Mouse (Mus musculus) gastrocnemius, adult 2 months (tissue): ENCODE results near the gene Alkbh4. TPM values are rescaled to one million over a fixed set of nuclear protein-coding genes. Genes with fewer than 3 reads are reported as not detected.
A peak's percentile ranks its signal among the peaks of the same experiment; 100 is the strongest.
"Not testable (repeated sequence)": the region's sequence is repeated elsewhere in the genome, so short reads cannot be mapped to it uniquely, and the experiment has no call there.

Source experiments
- DNase-seq: peaks from one replicate; pipeline ENCODE4 v3.0.0; 2022
- H3K27ac ChIP-seq: fragments of 200-600 bp; 2 replicates; pipeline ENCODE4 v1.8.1; 2022; ENCODE audit warnings: mild to moderate bottlenecking
- H3K4me3 ChIP-seq: fragments of 200-600 bp; 2 replicates; pipeline ENCODE4 v1.8.1; 2022; ENCODE audit warnings: mild to moderate bottlenecking, moderate library complexity
- CTCF ChIP-seq: fragments of 200-600 bp; IDR thresholded peaks from 2 replicates; pipeline ENCODE4 v1.8.1; 2022; ENCODE audit warnings: antibody characterized with exemption, mild to moderate bottlenecking, moderate library complexity
- intact Hi-C: fragments of 180-260 bp; cut with DNase I; formaldehyde crosslinking; loops from one replicate; pipeline ENCODE4 v1.15.1; 2025
- total RNA-seq, 2 experiments: library from RNA; stranded (reverse); gene quantifications; 2 replicates each; pipeline ENCODE4 v1.2.3; 2021

The Alkbh4 gene
- total RNA-seq, 2 experiments from 2014 or later: 4.4 to 5.7 TPM

DNA sequence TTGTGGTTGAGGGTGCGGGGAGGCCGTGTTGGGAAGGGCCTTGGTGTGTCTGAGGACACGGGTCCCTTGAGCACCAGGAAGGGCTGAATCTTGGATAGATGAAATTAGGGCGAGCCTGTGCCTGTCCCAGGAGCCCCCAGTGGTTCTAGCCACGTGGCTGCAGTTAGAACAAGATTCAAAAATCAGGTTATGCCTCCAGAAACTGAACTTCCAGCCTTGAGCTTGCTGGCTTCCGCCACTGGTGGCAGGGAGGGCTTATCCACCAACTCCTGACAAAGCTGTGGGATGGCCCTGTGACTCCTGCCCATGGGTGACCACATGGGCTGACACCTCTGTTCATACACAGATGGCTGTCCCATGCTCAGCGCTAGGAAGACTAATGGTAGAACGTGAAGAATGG, 11.8 kb downstream of the Alkbh4 start:
- intact Hi-C loops: no loop called here
- no peak for TF ChIP-seq CTCF
- peak; percentile 29 for DNase-seq
- no peak overlapping the region for H3K27ac ChIP-seq
- H3K4me3 ChIP-seq: no peak overlapping the region

DNA sequence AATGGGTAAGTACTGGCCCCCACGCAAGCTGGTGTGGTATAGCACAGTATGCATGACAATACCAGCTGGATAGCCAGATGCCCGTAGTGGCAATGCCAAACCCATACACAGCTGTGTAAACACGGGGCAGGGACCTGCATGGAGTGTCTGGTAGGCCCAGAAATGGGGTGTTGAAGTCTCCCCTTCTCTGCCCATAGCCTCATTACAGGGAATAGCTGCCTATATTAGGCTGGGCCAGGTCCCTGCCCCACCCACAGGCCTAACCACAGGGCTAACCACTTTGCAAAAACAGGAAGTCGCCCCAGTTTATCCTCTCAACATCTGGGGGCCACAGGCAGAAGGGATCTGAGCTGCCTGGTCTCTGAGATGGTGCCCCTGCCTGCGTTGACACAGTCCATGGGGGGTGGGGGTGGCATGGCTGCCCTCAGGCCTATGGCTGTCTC, 13.2 kb downstream of the Alkbh4 start:
- H3K27ac ChIP-seq, DNase-seq, intact Hi-C loops: not testable (repeated sequence)

DNA sequence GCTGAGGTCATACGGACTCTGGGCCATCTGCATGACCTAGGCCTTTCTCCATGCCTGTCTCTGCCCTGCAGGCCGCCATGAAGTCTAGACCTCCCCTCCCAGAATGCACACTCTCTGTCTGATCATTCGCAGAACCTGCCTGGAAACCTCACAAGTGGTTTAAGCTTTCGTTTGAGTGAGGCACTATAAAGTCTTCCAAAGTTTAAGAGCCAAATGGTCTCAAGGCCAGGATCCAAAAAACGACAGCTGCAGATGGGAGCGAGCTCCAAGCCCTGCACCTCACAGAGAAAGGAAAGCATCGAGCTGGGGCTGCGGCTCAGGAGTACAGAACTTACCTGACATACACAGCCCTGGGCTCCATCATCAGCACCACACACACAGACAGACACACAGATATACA, 16.4 kb downstream of the Alkbh4 start:
- H3K27ac ChIP-seq: 0 out of 2 replicates have a peak overlapping the region, but pooled peaks have one; percentile 41
- H3K4me3 ChIP-seq: no peak overlapping the region
- intact Hi-C loops: no loop called here
- DNase-seq: peak; percentile 50
- TF ChIP-seq CTCF: no peak

More for the DNA sequence above, 13.2 kb downstream of the Alkbh4 start:
- H3K4me3 ChIP-seq: not testable (repeated sequence)

DNA sequence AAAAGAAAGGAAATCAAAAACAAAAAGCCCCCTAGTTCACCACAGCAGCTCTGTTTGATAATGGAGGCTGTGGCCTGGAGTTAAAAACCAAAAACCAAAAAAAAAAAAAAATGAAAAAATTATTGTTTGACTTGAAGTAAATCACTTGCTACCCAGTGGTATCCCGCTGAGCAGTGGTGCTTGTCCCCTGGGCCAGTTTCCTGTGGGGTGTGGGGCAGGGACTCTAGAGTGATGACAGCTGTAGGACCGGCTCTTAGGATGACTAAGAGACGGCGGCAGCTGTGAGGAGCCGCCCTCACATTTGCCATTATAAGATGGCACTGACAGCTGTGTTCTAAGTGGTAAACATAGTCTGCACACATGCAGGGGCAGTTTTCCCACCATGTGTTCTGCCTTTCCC, 19.5 kb downstream of the Alkbh4 start:
- peak; percentile 61 for DNase-seq
- TF ChIP-seq CTCF: no peak
- intact Hi-C loops: no loop called here
- Histone ChIP-seq H3K27ac (no peak overlapping the region), H3K4me3 (no peak overlapping the region)

DNA sequence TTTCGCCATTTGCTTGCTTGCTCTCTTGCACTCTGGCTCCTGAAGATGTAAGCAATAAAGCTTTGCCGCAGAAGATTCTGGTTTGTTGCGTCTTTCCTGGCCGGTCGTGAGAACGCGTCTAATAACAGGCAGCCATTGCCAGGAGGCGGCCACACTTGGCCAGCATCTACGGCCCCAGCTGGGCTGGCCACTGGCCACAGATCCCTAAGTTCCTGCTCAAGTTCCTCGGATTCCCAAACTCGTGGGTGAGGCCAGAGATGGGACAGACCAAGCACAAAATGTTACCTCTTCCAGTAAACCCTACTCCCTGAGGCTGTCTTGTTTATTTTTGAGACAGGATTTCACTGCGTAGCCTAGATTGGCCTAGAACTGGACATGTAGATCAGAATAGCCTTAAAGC, 24.1 kb downstream of the Alkbh4 start:
- intact Hi-C loops, H3K4me3 ChIP-seq, H3K27ac ChIP-seq: not testable (repeated sequence)
- DNase-seq: peak; percentile 83

DNA sequence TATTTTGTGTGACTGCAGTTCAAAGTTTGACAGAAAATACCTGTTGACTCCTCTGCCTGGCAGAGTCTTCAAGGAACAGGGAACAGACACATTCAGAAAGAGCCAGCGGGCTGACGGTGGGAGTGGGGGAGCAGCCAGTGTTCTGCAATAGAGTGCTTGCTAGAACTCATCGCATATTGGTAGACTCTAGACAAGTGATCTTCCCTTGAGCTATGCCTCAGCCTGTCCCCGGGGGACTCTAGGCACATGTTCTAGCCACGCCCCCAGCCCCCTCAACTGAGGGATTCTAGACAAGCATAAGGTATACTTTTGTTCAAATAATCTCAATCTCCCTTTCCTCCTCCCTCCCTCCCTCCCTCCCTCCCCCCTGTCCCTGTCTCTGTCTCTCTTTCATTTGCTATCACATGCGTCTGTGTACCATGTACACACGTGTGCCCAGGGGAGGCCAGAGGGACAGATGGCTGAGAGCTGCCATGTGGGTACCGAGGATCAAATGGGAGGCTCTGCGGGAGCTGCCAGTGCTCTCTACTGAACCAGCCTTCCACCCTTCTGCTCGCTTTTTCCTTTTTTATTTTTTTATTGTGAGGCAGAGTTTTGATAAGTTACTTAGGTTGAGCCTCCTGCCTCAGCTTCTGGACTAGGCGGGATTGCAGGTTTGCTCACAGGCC, 28.0 kb downstream of the Alkbh4 start:
- H3K27ac ChIP-seq: no peak overlapping the region
- no peak overlapping the region for H3K4me3 ChIP-seq
- no peak for DNase-seq
- no peak for TF ChIP-seq CTCF
- intact Hi-C loops: no loop called here

DNA sequence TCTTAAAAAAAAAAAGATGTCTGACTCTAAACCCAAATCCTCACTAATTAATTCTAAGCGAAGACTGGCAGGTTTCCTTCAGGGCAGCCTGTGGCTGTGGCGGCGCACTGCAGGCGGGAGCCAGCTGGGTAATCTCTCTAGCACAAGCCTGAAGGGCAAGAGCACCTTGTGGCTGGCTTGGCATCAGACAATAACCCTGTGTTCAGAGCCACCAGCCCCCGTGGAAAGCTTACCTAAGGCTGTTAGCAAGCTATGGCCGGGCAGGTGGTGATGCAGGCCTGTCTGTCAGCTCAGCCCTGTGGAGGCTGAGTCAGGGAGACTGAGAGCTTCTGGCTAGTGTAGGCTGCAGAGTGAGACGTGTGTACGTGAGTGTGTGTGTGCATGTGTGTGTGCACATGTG, 29.3 kb downstream of the Alkbh4 start:
- Histone ChIP-seq H3K4me3 (no peak overlapping the region), H3K27ac (no peak overlapping the region)
- no peak for DNase-seq
- no peak for TF ChIP-seq CTCF
- intact Hi-C loops: no loop called here

DNA sequence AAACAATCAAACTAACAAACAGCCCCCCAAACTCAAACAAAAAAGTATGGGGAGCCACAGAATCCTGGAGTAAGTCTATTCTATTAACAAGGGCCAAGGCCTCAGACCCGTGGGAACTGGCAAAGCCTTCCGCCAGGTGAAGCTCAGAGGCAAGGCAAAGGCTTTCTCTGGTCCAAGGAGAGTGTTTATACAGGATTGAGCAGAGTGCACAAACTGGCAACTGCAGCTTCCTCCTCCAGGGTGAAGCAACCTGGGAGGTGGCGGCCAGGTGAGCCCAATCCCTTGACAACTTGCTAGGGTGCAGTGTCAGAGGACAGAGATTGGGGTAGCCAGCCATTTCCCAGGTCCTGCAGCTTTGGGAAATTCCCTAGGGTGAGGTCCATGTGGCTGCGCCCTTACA, 31.4 kb downstream of the Alkbh4 start:
- intact Hi-C loops: no loop called here
- Histone ChIP-seq H3K27ac (no peak overlapping the region), H3K4me3 (no peak overlapping the region)
- DNase-seq: no peak
- TF ChIP-seq CTCF: no peak

DNA sequence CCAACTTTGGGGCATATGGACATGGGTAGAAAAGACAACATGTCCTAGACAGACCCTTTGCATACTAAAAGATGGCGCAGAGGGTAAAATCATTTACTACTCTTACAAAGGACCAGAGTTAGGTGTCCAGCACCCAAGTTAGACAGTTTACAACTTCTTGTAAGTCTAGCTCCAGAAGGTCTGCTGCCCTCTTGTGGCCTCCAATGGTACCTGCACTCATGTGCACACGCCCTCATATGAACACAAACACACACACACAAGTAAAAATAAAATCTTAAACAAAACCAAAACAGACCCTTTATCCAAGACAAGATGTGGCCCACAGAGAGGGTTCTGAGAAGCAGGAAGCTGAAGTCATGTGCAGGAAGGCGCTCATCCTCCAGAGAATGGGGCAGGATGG, 32.1 kb downstream of the Alkbh4 start:
- DNase-seq: no peak
- intact Hi-C loops: no loop called here
- H3K27ac ChIP-seq: no peak overlapping the region
- H3K4me3 ChIP-seq: no peak overlapping the region
- TF ChIP-seq CTCF: peak; percentile 36

DNA sequence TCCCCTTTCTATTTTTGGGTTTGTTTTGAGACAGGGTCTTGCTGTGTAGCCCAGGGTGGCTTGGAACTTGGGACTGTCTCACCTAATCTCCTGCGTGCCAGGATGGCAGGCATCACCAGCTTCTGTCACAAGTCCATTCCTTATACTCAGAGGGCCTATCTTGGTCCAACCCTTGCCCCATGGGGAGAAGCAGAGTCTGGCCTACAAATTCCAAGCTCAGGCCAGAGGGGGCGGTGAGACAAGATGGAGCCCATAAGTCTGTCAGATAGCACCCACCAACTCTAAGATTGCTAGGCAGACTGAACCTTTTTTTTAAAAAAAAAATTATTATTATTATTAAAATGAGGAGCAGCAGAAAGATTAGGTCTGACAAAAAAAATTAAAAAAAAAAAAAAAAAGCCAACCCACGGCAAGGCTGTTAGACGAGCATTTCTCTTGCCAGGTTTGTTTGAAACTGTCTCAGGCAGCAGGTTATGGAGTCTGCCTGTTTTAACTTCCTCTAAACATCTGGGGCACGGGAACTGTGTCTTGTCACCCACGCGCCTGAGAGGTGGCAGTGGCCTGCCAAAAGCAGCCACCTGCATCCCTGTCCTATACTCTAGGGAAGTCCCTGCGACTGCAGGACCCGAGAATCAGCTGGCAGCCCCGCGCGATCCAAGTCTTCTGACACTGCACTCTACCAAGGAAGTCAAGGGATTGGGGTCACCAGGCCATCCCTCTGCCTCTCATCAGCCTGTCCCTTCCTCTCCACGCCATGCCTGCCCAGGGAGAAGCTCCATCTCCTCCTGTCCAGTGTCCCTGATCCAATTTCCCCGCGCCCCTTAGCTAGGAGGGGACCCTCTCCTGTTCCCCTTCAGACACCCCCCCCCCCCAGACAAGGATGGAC, 33.9 kb downstream of the Alkbh4 start:
- intact Hi-C loops: no loop called here
- no peak for TF ChIP-seq CTCF
- Histone ChIP-seq H3K4me3 (peak overlapping the region; percentile 73), H3K27ac (peak overlapping the region; percentile 69)
- DNase-seq: peak; percentile 39

DNA sequence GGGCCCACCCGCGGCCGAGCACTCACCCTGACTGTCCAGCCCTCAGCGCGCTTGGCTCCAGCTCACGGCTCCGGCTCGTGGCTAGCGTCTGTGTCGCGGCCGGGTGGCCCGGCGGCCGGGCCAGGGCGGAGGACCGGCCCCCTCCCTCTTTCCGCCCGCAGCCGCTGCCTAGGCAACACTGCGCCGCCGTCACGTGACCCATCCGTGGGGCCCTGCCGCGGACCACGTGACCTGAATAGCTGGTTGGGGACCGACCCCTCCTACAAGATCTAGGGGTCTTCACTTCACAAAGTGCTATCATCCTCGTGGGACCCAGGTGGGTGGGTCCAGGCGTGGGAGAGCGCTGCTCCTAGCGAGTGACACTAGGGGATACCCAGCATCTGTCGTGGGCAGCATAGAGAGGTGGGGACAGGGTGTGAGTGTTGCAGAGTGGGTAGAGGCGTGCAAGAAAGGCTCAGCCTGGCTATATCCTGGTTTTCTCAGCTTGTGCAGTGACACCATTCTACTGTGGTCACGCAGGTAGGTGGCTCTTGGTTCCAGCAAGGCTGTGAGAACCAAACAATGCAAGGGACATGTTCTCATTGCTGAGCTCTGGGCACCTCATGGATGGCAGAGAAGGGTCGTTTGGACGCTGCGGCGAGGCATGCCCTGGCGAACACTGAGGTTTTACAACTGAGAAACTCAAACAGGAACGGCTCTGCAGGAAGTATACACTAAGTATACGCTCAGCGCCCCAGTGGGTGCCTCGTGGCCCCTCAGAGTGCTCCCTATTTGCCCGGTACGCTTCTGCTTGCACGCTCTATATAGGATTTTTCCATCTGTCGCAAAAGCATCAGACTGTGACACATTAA, 34.8 kb downstream of the Alkbh4 start, which contains the start of gene Orai2:
Gene Orai2 (minus strand): TSS at position 202 of the 851 bp plus-strand sequence.
- Histone ChIP-seq H3K4me3 (peak within 1 kb of the TSS; percentile 73), H3K27ac (peak within 1 kb of the TSS; percentile 69)
- intact Hi-C loops: no loop called here
- TF ChIP-seq CTCF: no peak
- DNase-seq: peak; percentile 84

DNA sequence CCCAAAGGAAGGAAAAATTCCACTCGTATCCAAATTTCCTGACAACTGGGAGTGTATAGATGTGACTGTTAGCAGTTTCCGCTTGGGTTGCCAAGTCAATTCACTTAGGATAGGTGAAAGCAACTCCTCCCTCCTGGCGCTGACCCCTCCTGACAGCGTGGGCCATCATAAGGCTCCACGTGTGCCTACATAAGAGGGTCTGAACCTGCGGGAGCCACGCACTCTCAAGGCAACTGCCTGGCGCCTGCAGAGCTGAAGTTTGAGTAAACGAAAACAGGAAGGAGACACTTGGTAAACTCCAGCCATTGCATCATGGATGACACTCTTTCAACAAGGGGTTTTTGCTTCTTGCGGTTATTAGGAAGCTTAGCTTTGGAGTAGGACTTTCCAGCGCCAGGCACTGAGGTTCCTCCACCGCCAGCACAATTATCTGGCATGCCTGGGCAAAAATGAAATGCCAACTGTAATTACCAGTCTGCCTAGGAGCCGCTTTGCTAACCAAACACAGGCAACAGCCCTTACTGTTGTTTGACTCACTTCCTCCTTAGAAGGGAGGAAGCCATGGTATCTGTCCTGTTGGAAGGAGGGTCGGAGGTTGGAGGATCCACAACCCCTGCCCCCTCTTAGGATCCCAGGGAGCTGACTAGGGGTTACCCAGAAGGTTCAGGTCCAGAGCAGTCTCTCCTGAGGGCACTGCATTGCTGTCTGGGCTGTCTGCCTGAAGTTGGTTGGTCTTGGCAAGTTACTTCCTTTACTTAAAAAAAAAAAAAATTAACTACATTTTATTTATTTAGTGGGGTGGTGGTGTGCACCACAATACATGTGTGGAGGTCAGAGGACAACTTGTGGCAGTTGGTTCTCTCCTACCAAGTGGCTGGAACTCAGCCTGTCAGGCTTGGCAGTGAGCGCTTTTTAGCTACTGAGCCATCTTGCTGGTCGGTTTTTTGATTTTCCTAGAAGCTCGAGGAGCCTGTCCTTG, 35.7 kb downstream of the Alkbh4 start:
- peak overlapping the region; percentile 73 for H3K4me3 ChIP-seq
- H3K27ac ChIP-seq: 0 out of 2 replicates have a peak overlapping the region, but pooled peaks have one; percentile 69
- DNase-seq: no peak
- intact Hi-C loops: no loop called here
- no peak for TF ChIP-seq CTCF
